Mouse (Mus musculus): ENCODE data around the gene Sbf1.

Gene Sbf1

GRCm38 (mm10) chr15:89315190-89315731 lies at the start of gene Sbf1:
Sbf1 (minus strand) TSS chr15:89315311.
- peak; percentile 99 for DNase-seq

- DNase-seq: no peak
These were observed 47.9 kb upstream of the Sbf1 start for GRCm38 (mm10) chr15:89363051-89363450.

- no peak for DNase-seq
These were observed 43.7 kb upstream of the Sbf1 start for GRCm38 (mm10) chr15:89358784-89359183.

GRCm38 (mm10) chr15:89356372-89356771 lies 41.3 kb upstream of the Sbf1 start:
- DNase-seq: peak; percentile 25

- DNase-seq: peak; percentile 97
These were observed 40.4 kb upstream of the Sbf1 start, which contains the start of the genes Lmf2 and Ncaph2 for GRCm38 (mm10) chr15:89355241-89356187. Lmf2 (minus strand) TSS chr15:89355659. Ncaph2 (plus strand) TSS chr15:89355719.

GRCm38 (mm10) chr15:89354455-89354854 lies 39.3 kb upstream of the Sbf1 start:
- DNase-seq: no peak

GRCm38 (mm10) chr15:89353837-89354236 lies 38.7 kb upstream of the Sbf1 start:
- no peak for DNase-seq

- DNase-seq: no peak
These were observed 37.7 kb upstream of the Sbf1 start for GRCm38 (mm10) chr15:89352795-89353194.

- no peak for DNase-seq
These were observed 36.9 kb upstream of the Sbf1 start for GRCm38 (mm10) chr15:89352054-89352453.

- no peak for DNase-seq
These were observed 36.2 kb upstream of the Sbf1 start for GRCm38 (mm10) chr15:89351302-89351701.

GRCm38 (mm10) chr15:89350447-89350846 lies 35.3 kb upstream of the Sbf1 start:
- DNase-seq: no peak

GRCm38 (mm10) chr15:89343325-89343724 lies 28.2 kb upstream of the Sbf1 start:
- DNase-seq: no peak

- DNase-seq: no peak
These were observed 26.6 kb upstream of the Sbf1 start for GRCm38 (mm10) chr15:89341678-89342077.

- no peak for DNase-seq
These were observed 25.0 kb upstream of the Sbf1 start for GRCm38 (mm10) chr15:89340136-89340535.

- DNase-seq: no peak
These were observed 24.6 kb upstream of the Sbf1 start for GRCm38 (mm10) chr15:89339696-89340095.

GRCm38 (mm10) chr15:89336422-89336821 lies 21.3 kb upstream of the Sbf1 start:
- DNase-seq: peak; percentile 28

GRCm38 (mm10) chr15:89334774-89335537 lies 19.8 kb upstream of the Sbf1 start:
- DNase-seq: peak; percentile 35

- peak; percentile 88 for DNase-seq
These were observed 19.2 kb upstream of the Sbf1 start, which contains the start of gene Miox for GRCm38 (mm10) chr15:89334271-89334670. Miox (plus strand) TSS chr15:89334398.

GRCm38 (mm10) chr15:89326441-89326840 lies 11.3 kb upstream of the Sbf1 start:
- DNase-seq: peak; percentile 76

- no peak for DNase-seq
These were observed 8.5 kb upstream of the Sbf1 start for GRCm38 (mm10) chr15:89323656-89324055.

GRCm38 (mm10) chr15:89322670-89323522 lies 7.8 kb upstream of the Sbf1 start, which contains the start of gene Adm2:
Adm2 (plus strand) TSS chr15:89322720.
- no peak for DNase-seq

- no peak for DNase-seq
These were observed 6.2 kb upstream of the Sbf1 start for GRCm38 (mm10) chr15:89321264-89321663.

Measured in kidney, adult 18-20 months (tissue).